Mouse (Mus musculus) erythroblast, embryonic 14.5 days (primary cell): ENCODE measurements around the gene Acsl5.

Source experiments
- GATA1 ChIP-seq: IDR thresholded peaks from 2 replicates; pipeline ENCODE4 v1.6.1; 2012; ENCODE audit warnings: low read length, inconsistent platforms, mixed read lengths
- TAL1 ChIP-seq: IDR thresholded peaks from 3 replicates; pipeline ENCODE4 v1.6.1; 2012; ENCODE audit warnings: low read length, inconsistent platforms, mixed read lengths

- TF ChIP-seq GATA1 (no peak), TAL1 (no peak)
Observed at GRCm38 (mm10) chr19:55276770-55277169, 25.0 kb downstream of the Acsl5 start.
